Mouse (Mus musculus): Measurements from ENCODE around the gene Cds2. TPM values are rescaled to one million over a fixed set of nuclear protein-coding genes. Genes with fewer than 3 reads are reported as not detected.

The Cds2 gene
- total RNA-seq, 2 experiments from 2014 or later = 14.4 to 15.0 TPM

DNA sequence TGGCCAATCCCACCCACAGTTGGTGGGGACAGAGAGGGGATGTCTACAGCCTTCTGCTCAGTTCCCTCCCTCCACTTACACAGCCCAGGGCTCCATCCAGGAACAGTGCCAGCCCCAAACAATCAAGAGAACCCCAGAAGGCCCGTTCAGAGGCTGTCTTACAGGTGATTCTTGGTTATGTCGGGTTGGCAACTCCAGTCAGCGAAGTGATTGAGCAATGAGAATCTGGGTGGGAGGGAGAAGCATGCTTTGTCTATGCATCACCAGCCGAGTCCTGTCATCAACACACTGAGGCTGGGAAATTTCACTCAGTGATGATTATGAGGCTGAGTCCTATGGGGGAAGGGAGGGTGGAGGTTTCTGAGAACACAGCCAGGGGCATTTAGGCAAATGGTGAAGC, 60.6 kb downstream of the Cds2 start:
- intact Hi-C loops (cut with DNase I) = loop anchor here (5.0 kb wide), 1 partner anchor 149 kb away; no protein-coding TSS in a partner anchor
- no peak for DNase-seq

DNA sequence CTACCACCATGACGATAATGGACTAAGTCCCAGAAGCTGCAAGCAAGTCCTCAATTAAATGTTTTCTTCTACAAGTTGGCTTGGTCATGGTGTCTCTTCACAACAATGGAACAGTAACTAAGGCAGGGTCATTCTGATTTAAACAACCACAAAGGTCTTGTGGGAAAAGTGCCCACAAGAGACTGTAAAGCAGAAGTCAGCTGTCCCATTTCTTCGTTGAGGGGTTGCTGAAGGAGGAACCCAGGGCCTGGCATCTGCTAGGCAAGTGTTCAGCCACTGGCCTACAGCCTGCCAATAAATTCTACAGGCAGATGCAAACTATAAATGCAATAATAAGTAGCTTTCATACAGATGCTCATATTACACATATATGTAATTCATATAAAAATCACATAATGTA, 74.3 kb downstream of the Cds2 start:
- intact Hi-C loops (cut with DNase I) = no loop called here
- DNase-seq = no peak

- no peak for DNase-seq
Observed at GRCm38 (mm10) chr2:132340350-132340749, 77.4 kb downstream of the Cds2 start.

DNA sequence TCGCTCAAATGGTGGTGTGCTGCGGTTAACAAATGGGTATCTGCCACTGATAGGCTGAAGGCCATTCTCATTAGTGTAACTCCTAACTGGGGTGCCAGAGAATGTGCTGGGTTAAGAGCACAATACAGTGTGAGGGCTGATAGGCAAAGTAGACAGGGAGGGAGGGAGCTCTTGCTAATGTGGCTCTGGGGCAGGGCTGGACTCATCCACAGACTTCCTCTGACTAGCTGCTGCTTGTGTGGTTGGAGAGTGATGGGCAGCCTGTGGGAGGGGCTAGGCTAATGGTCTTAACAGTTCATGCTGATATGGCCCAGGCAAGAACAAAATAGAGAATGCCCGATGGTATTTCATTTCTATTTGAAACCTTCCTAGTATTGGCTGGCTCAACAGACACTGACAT, 78.3 kb downstream of the Cds2 start:
- no peak for DNase-seq
- intact Hi-C loops (cut with DNase I) = no loop called here

More at GRCm38 (mm10) chr2:132340350-132340749, 77.4 kb downstream of the Cds2 start:
- intact Hi-C loops (cut with DNase I) = no loop called here

DNA sequence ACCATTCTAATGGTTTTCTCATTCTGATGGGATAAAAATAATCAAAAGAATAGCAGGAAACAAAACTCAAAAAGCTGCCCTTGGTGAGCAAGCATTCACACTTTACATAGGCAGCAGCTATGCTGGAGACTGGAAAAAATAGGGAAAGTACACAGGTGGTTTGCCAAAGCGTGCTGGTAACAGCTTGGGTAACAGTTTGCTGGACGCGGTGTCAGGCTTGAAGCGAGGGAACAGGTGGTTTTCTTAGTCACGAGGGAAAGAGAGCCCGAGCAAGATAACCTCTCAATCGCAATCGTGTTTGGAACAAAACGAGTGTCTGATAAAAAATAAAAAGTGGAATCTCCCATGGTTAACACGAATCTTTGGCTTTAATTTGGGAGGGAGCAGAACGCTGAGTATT, 80.9 kb downstream of the Cds2 start:
- no peak for DNase-seq
- intact Hi-C loops (cut with DNase I) = no loop called here

Other genes with a start within 250 kb of the Cds2 start
- 1 to 10 TPM; 5.0 to 5.2 TPM for gene Rassf2, start 232.9 kb upstream of the Cds2 start, total RNA-seq (2021)
- 1 to 10 TPM; 7.4 to 9.1 TPM for gene Slc23a2, start 118.0 kb upstream of the Cds2 start, total RNA-seq (2021)
- 10 to 100 TPM; 18.1 to 22.8 TPM for gene Tmem230, start 15.3 kb upstream of the Cds2 start, total RNA-seq (2021)
- gene Pcna, start 9.8 kb upstream of the Cds2 start, total RNA-seq (2021) = 10 to 100 TPM; 19.7 to 20.7 TPM
- under 1 TPM in 1 of 2 experiments, not detected in 1; 0.05 TPM for gene Prokr2, start 122.3 kb downstream of the Cds2 start, total RNA-seq (2021)

Data from gastrocnemius, postnatal 36 days (tissue).